Mouse (Mus musculus) adrenal gland, adult 2 months (tissue): ENCODE measurements around the gene Prkca. TPM values are rescaled to one million over a fixed set of nuclear protein-coding genes. Genes with fewer than 3 reads are reported as not detected.
A peak's percentile ranks its signal among the peaks of the same experiment; 100 is the strongest.

Experiments used
- DNase-seq: peaks from one replicate; pipeline ENCODE4 v3.0.0; 2021
- polyA plus RNA-seq: library from polyadenylated mRNA; depleted of rRNA; stranded (reverse); fragments of >200 nt; gene quantifications from 2 replicates; pipeline ENCODE4 v1.2.3, GENCODE M21; 2012
- total RNA-seq, 2 experiments: library from RNA; stranded (reverse); gene quantifications; 2 replicates each; pipeline ENCODE4 v1.2.3; 2021

Prkca gene
- total and polyA plus RNA-seq, 3 experiments: 1.3 to 9.7 (median 8.5) TPM

- peak; percentile 23 for DNase-seq
Measured at GRCm38 (mm10) chr11:108064401-108064800, 279.3 kb downstream of the Prkca start.

GRCm38 (mm10) chr11:108063096-108063495, 280.6 kb downstream of the Prkca start:
- DNase-seq: no peak

GRCm38 (mm10) chr11:108061571-108062479, 281.9 kb downstream of the Prkca start:
- DNase-seq: no peak

DNA sequence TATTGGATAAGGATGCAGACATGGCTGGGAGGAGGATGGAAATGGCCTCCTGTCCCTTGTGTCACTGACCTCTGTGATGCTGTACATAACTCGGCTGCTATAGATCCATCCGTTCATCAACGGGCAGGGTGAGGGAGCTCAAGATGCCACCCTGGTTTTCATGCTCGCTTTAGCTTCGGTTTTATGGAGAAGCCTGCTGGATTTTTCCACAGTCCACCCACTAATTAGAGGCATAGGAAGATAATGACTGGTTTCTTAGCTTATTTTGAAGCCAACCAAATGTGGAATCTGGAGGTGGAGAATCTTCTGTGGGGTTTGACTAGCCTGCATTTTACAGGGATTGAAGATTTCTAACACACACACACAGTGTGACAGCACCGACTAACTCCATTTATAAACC, 286.6 kb downstream of the Prkca start:
- DNase-seq: no peak

DNA sequence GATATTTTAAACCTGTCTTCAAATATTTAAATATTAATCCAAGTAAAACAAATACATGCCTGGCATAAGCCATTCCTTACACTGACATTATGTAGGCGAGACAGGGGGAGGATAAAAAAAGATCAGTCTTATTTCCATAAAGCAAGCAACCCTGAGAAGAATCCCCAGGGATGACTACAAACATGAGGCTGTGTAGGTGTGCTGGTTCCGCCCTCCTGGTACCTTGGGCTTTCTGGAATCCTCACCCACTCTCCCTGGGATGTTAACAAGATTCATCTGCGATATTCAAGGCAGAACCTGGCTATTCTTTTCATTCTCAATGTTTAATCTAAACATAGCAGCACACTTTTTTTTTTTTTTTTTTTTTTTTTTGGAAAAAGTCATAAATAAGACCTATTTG, 289.1 kb downstream of the Prkca start:
- DNase-seq: no peak

DNA sequence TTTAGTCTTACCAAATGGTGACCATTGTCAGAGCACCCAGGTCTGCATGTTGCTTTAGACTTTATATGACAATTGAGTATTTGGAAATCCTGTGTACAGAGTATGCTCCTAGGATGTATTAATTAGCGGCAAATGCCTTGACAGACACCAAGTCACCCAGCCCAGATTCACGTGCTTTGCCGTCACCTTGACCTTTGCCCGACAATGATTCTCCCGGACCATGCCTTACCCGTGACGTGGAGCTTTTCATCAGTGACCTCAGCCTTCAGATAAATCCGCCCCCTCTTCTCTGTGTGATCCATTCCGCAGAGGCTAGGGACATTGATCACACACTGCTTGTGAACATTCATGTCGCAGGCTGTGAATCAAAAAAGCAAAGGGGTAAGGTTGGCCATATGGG, 290.0 kb downstream of the Prkca start:
- peak; percentile 65 for DNase-seq

DNA sequence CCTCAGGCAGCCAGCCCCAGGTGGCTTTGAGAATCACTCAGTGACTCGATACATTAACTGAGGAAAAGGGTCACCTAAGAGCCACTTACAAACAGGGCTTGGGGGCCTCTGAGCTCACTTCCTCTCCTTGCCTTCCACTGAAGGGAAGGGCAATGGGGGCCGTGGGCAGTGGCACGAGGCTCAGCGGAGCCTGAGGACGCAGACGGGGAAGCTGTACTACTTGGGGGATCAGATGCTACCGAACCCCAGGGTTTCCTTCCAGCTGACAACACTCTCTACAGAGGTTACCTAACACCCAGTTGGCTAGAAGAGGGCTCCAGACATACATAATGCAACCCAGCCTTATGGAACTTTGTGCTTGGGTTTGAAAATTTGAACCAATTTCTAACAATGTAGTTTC, 302.1 kb downstream of the Prkca start:
- no peak for DNase-seq

- DNase-seq: no peak
Measured at GRCm38 (mm10) chr11:108040823-108041222, 302.9 kb downstream of the Prkca start.

- DNase-seq: no peak
Measured at GRCm38 (mm10) chr11:108039761-108040160, 304.0 kb downstream of the Prkca start.

DNA sequence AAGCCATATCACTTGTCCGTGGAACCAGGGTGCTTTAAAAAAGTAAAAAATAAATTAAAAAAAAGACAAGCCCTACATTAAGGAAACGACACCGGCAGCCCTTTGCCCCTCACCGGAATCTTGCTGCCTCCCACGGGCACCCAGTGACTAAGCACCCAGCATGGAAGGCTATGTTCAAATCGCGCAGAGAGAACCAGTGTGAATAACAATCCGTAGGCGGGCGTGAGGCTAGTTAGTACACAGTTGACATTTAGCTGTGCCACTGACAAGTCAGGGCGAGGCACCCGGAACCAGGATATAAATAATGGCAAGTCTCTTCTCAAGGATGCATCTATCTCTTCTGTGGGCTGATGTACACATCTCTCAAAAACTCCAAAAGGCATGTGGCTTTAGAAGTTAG, 304.7 kb downstream of the Prkca start:
- peak; percentile 42 for DNase-seq

- no peak for DNase-seq
Measured at GRCm38 (mm10) chr11:108036339-108036738, 307.4 kb downstream of the Prkca start.

GRCm38 (mm10) chr11:108035761-108036160, 308.0 kb downstream of the Prkca start:
- DNase-seq: no peak

DNA sequence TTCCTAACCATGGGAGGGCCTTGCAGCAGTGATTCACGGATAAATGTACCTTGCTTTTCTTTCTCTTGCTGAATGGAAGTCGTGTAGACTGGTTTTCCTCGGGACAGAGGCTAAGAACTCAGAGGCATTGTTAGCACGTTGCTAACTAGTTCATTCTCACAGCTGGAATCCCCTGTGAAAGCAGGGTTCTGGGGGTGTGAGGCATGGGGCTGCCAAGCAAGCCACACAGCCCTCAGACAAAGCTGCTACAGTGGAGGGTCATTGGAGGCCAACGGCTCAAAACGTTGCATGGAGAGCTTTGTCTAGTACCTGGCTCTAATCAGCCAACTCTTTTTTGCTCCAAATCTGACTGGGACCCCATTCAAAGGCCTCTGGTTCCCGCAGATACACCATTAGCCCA, 309.4 kb downstream of the Prkca start:
- DNase-seq: no peak

DNA sequence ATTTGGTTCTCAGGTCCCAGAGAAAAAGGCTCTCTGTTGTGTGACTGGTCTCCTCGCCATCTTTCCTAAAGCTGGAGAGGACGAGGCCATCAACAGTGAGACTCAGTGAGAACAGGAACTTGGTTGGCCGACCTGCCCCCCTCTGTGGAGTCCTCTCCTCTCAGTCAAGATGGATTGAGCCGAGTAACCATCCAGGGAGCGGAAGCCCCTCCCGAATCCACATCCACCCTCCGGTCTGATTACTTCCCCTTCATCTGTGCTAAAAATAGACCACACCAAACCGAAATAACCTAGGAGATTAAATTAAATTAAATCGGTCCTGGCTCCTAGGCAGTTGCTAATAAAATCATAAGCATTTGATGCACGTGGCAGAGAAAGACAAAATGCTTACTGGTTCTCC, 311.2 kb downstream of the Prkca start:
- no peak for DNase-seq

GRCm38 (mm10) chr11:108030956-108031604, 312.6 kb downstream of the Prkca start:
- peak; percentile 55 for DNase-seq

GRCm38 (mm10) chr11:108029321-108029720, 314.4 kb downstream of the Prkca start:
- DNase-seq: no peak

GRCm38 (mm10) chr11:108028398-108028797, 315.3 kb downstream of the Prkca start:
- DNase-seq: peak; percentile 32

- peak; percentile 60 for DNase-seq
Measured at GRCm38 (mm10) chr11:108025726-108026425, 317.9 kb downstream of the Prkca start.

DNA sequence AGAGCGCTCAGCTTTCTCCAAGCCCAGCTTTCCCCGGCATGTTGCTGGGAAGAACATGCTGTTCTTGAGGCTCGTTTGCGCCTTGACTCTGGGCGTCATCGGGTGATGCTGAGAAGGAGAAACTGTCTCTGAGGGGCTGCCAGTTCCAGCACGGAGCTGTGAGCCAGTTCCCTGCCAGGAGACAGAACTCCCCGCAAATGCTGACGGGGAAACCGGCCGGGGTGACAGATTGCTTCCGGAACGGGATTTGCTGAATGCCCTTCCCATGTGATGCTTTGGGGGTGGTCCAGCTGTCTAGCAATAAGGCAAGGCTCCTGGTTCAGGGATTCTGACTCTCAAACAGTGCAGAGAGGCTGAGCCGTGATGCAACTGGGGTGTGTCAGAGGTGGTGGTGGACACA, 320.5 kb downstream of the Prkca start:
- DNase-seq: peak; percentile 5

GRCm38 (mm10) chr11:108020889-108021288, 322.8 kb downstream of the Prkca start:
- DNase-seq: no peak

DNA sequence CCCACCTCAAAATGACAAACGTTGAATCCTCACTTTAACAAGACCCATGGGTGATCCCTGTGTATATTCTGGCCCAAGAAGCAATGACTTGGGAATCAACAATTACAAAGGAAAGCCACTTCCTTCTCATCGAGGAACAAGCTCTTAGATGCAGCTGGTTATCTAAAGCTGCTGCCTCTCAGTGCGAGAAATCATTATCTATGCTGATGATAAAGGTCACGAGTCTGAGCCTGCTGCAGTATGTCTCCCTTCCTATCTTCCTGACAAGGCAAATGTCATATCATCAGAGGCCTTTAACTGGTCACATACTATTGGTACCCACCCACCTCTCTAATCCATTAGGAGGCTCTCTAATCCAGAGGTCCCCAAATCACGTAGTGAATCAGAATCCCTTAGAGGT, 328.4 kb downstream of the Prkca start:
- DNase-seq: no peak

DNA sequence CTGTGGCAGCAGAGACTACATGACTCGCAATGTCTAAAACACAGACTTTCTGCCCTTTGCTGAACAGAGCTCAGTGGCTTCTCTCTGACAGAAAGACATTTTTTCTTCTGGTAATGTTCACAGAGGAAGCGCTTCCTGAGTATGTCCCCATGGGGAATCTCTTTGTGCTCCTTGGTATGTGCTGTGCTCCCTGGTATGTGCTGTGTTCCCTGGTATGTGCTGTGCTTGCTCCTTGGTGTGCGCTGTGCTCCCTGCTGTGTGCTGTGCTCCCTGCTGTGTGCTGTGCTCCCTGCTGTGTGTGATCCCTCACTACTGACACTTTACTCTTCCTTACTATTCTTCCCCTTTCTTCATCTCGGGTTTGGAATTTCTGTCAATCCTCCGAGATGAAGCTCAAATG, 330.3 kb downstream of the Prkca start:
- no peak for DNase-seq

DNA sequence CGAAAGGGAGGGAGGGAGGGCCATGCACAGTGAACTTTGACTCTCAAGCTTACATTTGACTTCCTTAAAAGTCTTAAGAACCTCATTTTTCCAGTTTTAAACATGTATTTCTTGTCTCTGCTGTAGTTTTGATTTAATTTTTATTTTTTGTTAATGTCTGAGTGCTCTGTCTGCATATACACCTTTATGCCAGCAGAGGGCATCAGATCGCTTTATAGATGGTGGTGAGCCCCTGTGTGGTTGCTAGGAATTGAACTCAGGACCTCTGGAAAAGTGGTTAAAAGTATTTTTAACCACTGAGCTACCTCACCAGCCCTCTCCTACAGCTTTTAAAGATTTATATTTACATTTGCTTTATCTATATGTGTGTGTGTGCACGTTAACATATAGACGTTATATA, 333.3 kb downstream of the Prkca start:
- no peak for DNase-seq
